Mouse (Mus musculus): ENCODE measurements around the gene Ank3.

- no peak for TF ChIP-seq CTCF (IDR thresholded peaks at IDR 0.05; ENCODE audit: extremely low read depth, insufficient read length, insufficient replicate concordance, low read depth, low read length)
- TF ChIP-seq POLR2A (IDR thresholded peaks at IDR 0.05; ENCODE audit: low read depth, low read length), result no peak
Measured at GRCm38 (mm10) chr10:70013931-70014330, 615.4 kb downstream of the Ank3 start.
